13 mouse cellular contexts compared by ENCODE assay signal in genomic region chr5:44635546-44635945, GRCm38 (mm10).
"Had no signal": no experiment of that assay in that cellular context is flagged by ENCODE, and none has a peak within 500 bp of the region (broad histone marks: within the 10 kb centered on the region; RNA-seq: fewer than 3 reads in every experiment).

No protein-coding gene starts in this region.

- H3K4me2 ChIP-seq: liver, embryonic 13.5 days; lung, embryonic 15.5 days; midbrain, embryonic 11.5 days; midbrain, embryonic 15.5 days; neural tube, embryonic 12.5 days had no signal

- ATAC-seq: liver, postnatal 0 days had no signal

- H3K36me3 ChIP-seq: liver, embryonic 13.5 days; lung, embryonic 15.5 days; midbrain, embryonic 15.5 days; neural tube, embryonic 12.5 days had no signal

- DNase-seq: liver; liver, embryonic 13.5 days; liver, postnatal 0 days; lung, postnatal 14 days; thymus, postnatal 4 days had no signal

- H3K9me3 ChIP-seq: liver, embryonic 13.5 days; lung, embryonic 15.5 days; megakaryocyte, embryonic 14.5 days; midbrain, embryonic 15.5 days; neural tube, embryonic 12.5 days had no signal

- H3K4me3 ChIP-seq: liver, embryonic 13.5 days; lung, embryonic 15.5 days; megakaryocyte, embryonic 14.5 days; midbrain, embryonic 15.5 days; neural tube, embryonic 12.5 days had no signal

- H3K4me1 ChIP-seq: liver, embryonic 13.5 days; lung, embryonic 15.5 days; megakaryocyte, embryonic 14.5 days; midbrain, embryonic 15.5 days; neural tube, embryonic 12.5 days had no signal

- H3K27ac ChIP-seq: kidney, postnatal 0 days; liver, embryonic 13.5 days; lung, embryonic 15.5 days; macrophage; midbrain, embryonic 15.5 days; neural tube, embryonic 12.5 days; stomach, postnatal 0 days had no signal

- H3K9ac ChIP-seq: liver, embryonic 13.5 days; liver, postnatal 0 days; lung, embryonic 15.5 days; midbrain, embryonic 15.5 days; neural tube, embryonic 12.5 days had no signal

- H3K27me3 ChIP-seq: liver, embryonic 13.5 days; lung, embryonic 15.5 days; megakaryocyte, embryonic 14.5 days; midbrain, embryonic 15.5 days; neural tube, embryonic 12.5 days had no signal
